Mouse (Mus musculus) embryonic facial prominence, embryonic 11.5 days (tissue): ENCODE results near the gene Dennd4a. TPM values are rescaled to one million over a fixed set of nuclear protein-coding genes. Genes with fewer than 3 reads are reported as not detected.

Source experiments
- ATAC-seq: fragments of 200-750 bp; cut with Nextera tagmentation; replicated peaks from 2 replicates; pipeline ENCODE4 v1.8.0; 2017; ENCODE audit warnings: low read depth; ENCODE audit not compliant: insufficient number of reproducible peaks, low FRiP score, low TSS enrichment
- DNase-seq: peaks from one replicate; pipeline ENCODE4 v3.0.0-alpha.2; 2015; ENCODE audit warnings: low spot score
- H3K27ac ChIP-seq: fragments of 300-500 bp; sonication (generic); replicated peaks from 2 replicates; pipeline ENCODE4 v1.5.1; 2014; ENCODE audit warnings: mild to moderate bottlenecking, low read depth, low read length, control low read depth
- H3K27me3 ChIP-seq: fragments of 300-500 bp; sonication (generic); 2 replicates; pipeline ENCODE4 v1.6.1; 2014; ENCODE audit warnings: mild to moderate bottlenecking, low read length, moderate library complexity, mixed read lengths; ENCODE audit not compliant: control insufficient read depth, insufficient read depth
- H3K36me3 ChIP-seq: fragments of 300-500 bp; sonication (generic); replicated peaks from 2 replicates; pipeline ENCODE4 v1.6.1; 2014; ENCODE audit warnings: low read depth, mild to moderate bottlenecking, low read length, moderate library complexity, mixed read lengths; ENCODE audit not compliant: control insufficient read depth, insufficient read depth
- H3K4me1 ChIP-seq: fragments of 300-500 bp; sonication (generic); 2 replicates; pipeline ENCODE4 v1.6.1; 2014; ENCODE audit warnings: low read length, mixed read lengths; ENCODE audit not compliant: control insufficient read depth, insufficient read depth
- H3K4me2 ChIP-seq: fragments of 300-500 bp; sonication (generic); 2 replicates; pipeline ENCODE4 v1.6.1; 2014; ENCODE audit warnings: low read depth, mild to moderate bottlenecking, control low read depth, low read length, moderate library complexity
- H3K4me3 ChIP-seq: fragments of 300-500 bp; sonication (generic); 2 replicates; pipeline ENCODE4 v1.5.1; 2014; ENCODE audit warnings: low read depth, low read length, control low read depth
- H3K9ac ChIP-seq: fragments of 300-500 bp; sonication (generic); replicated peaks from 2 replicates; pipeline ENCODE4 v1.6.1; 2014; ENCODE audit warnings: mild to moderate bottlenecking, control low read depth, low read length
- H3K9me3 ChIP-seq: fragments of 300-500 bp; sonication (generic); replicated peaks from 2 replicates; pipeline ENCODE4 v1.6.1; 2016; ENCODE audit warnings: mild to moderate bottlenecking, low read length, inconsistent platforms, mixed read lengths; ENCODE audit not compliant: control insufficient read depth
- WGBS: fragments of 180-500 bp; shearing (Covaris S2); extraction: QIAGEN DNeasy Blood & Tissue Kit; methylation state at CpG from one replicate; pipeline ENCODE4 v1.1.7; 2014; 5-methylcytosine and 5-hydroxymethylcytosine counted together
- polyA plus RNA-seq: library from polyadenylated mRNA; unstranded; fragments of >200 nt; fragmentation: Nextera tagmentation; extraction: Ambion mirVana; gene quantifications from 2 replicates; pipeline ENCODE4 v1.2.1, GENCODE M21; 2014

Dennd4a gene
- polyA plus RNA-seq, 1 experiment from 2014 or later: 5.6 TPM

- no peak overlapping the region for H3K4me2 ChIP-seq
- no peak overlapping the region for H3K9ac ChIP-seq
- no peak overlapping the region for H3K4me3 ChIP-seq
- H3K27me3 ChIP-seq: no peaks in the 10 kb centered on the region
- H3K36me3 ChIP-seq: no peaks in the 10 kb centered on the region
- DNase-seq (no peak), ATAC-seq (no peak)
- H3K9me3 ChIP-seq: no peaks in the 10 kb centered on the region
- H3K27ac ChIP-seq: no peak overlapping the region
- 85% methylated on average over 8 of the region's 8 CpGs for WGBS
- no peaks in the 10 kb centered on the region for H3K4me1 ChIP-seq
Measured at GRCm38 (mm10) chr9:64773254-64773653, 37.9 kb upstream of the Dennd4a start.

GRCm38 (mm10) chr9:64773936-64774335, 37.2 kb upstream of the Dennd4a start:
- Histone ChIP-seq H3K4me3 (no peak overlapping the region), H3K27me3 (no peaks in the 10 kb centered on the region), H3K9me3 (no peaks in the 10 kb centered on the region), H3K27ac (no peak overlapping the region), H3K36me3 (no peaks in the 10 kb centered on the region), H3K4me2 (no peak overlapping the region), H3K9ac (no peak overlapping the region), H3K4me1 (no peaks in the 10 kb centered on the region)
- ATAC-seq: no peak
- 63% methylated on average over 4 of the region's 4 CpGs for WGBS
- DNase-seq: no peak

GRCm38 (mm10) chr9:64774411-64774811, 36.7 kb upstream of the Dennd4a start:
- ATAC-seq: no peak
- no peak for DNase-seq
- no peaks in the 10 kb centered on the region for H3K9me3 ChIP-seq
- no peak overlapping the region for H3K4me3 ChIP-seq
- H3K4me1 ChIP-seq: no peaks in the 10 kb centered on the region
- H3K27ac ChIP-seq: 0 out of 2 replicates have a peak overlapping the region, but pooled peaks have one; percentile 14
- H3K27me3 ChIP-seq: no peaks in the 10 kb centered on the region
- H3K4me2 ChIP-seq: no peak overlapping the region
- H3K36me3 ChIP-seq: no peaks in the 10 kb centered on the region
- no peak overlapping the region; the same call in 1 of the 2 replicates for H3K9ac ChIP-seq
- 33% methylated on average over 5 of the region's 5 CpGs for WGBS

GRCm38 (mm10) chr9:64774883-64775282, 36.3 kb upstream of the Dennd4a start:
- Histone ChIP-seq H3K4me2 (no peak overlapping the region), H3K36me3 (no peaks in the 10 kb centered on the region), H3K27me3 (no peaks in the 10 kb centered on the region), H3K27ac (no peak overlapping the region), H3K9me3 (no peaks in the 10 kb centered on the region), H3K4me3 (no peak overlapping the region), H3K9ac (no peak overlapping the region), H3K4me1 (no peaks in the 10 kb centered on the region)
- WGBS: 81% methylated on average over 2 of the region's 2 CpGs
- ATAC-seq (no peak), DNase-seq (no peak)

GRCm38 (mm10) chr9:64775491-64775890, 35.6 kb upstream of the Dennd4a start:
- Histone ChIP-seq H3K36me3 (no peaks in the 10 kb centered on the region), H3K27me3 (no peaks in the 10 kb centered on the region), H3K27ac (no peak overlapping the region), H3K9me3 (no peaks in the 10 kb centered on the region), H3K9ac (no peak overlapping the region), H3K4me2 (no peak overlapping the region), H3K4me1 (no peaks in the 10 kb centered on the region), H3K4me3 (no peak overlapping the region)
- WGBS: 88% methylated on average over 4 of the region's 4 CpGs
- ATAC-seq (no peak), DNase-seq (no peak)

GRCm38 (mm10) chr9:64777441-64777987, 33.6 kb upstream of the Dennd4a start:
- H3K36me3 ChIP-seq: no peaks in the 10 kb centered on the region
- H3K9ac ChIP-seq: no peak overlapping the region
- WGBS: 86% methylated on average over 4 of the region's 4 CpGs
- no peaks in the 10 kb centered on the region for H3K27me3 ChIP-seq
- no peak overlapping the region for H3K4me2 ChIP-seq
- ATAC-seq: no peak
- no peaks in the 10 kb centered on the region for H3K9me3 ChIP-seq
- no peaks in the 10 kb centered on the region for H3K4me1 ChIP-seq
- no peak overlapping the region for H3K4me3 ChIP-seq
- DNase-seq: no peak
- no peak overlapping the region for H3K27ac ChIP-seq

GRCm38 (mm10) chr9:64778151-64778550, 33.0 kb upstream of the Dennd4a start:
- H3K4me1 ChIP-seq: no peaks in the 10 kb centered on the region

GRCm38 (mm10) chr9:64779628-64780027, 31.5 kb upstream of the Dennd4a start:
- Histone ChIP-seq H3K27me3 (no peaks in the 10 kb centered on the region), H3K9ac (no peak overlapping the region), H3K4me2 (no peak overlapping the region), H3K27ac (no peak overlapping the region), H3K4me1 (no peaks in the 10 kb centered on the region), H3K9me3 (no peaks in the 10 kb centered on the region), H3K4me3 (no peak overlapping the region), H3K36me3 (no peaks in the 10 kb centered on the region)
- ATAC-seq (no peak), DNase-seq (peak; percentile 69)
- 47% methylated on average over 7 of the region's 7 CpGs for WGBS

More at GRCm38 (mm10) chr9:64778151-64778550, 33.0 kb upstream of the Dennd4a start:
- Histone ChIP-seq H3K4me2 (no peak overlapping the region), H3K9me3 (no peaks in the 10 kb centered on the region), H3K27ac (no peak overlapping the region), H3K27me3 (no peaks in the 10 kb centered on the region), H3K4me3 (no peak overlapping the region), H3K36me3 (no peaks in the 10 kb centered on the region), H3K9ac (no peak overlapping the region)
- 65% methylated on average over 1 of the region's 1 CpGs for WGBS
- ATAC-seq (no peak), DNase-seq (no peak)
